Mouse (Mus musculus) CD4-positive, CD25-positive, alpha-beta regulatory T cell (primary cell): Measurements from ENCODE around the gene Gm21858. TPM values are rescaled to one million over a fixed set of nuclear protein-coding genes. Genes with fewer than 3 reads are reported as not detected.

ENCODE experiments used
- polyA plus RNA-seq: library from polyadenylated mRNA; unstranded; fragments of 100-300 nt; shearing (Covaris generic); gene quantifications from one replicate; pipeline ENCODE4 v1.2.1, GENCODE M21; 2017

Gm21858 gene
- polyA plus RNA-seq = not detected

GRCm38 (mm10) chrY:55731456-55731855 is at the start of gene Gm21858:
Gene Gm21858 (plus strand): TSS chrY:55731756.

